Mouse (Mus musculus) hindbrain, embryonic 11.5 days (tissue): ENCODE measurements around the gene Lgals8. TPM values are rescaled to one million over a fixed set of nuclear protein-coding genes. Genes with fewer than 3 reads are reported as not detected.

Source experiments
- ATAC-seq: fragments of 200-750 bp; cut with Nextera tagmentation; 2 replicates; pipeline ENCODE4 v1.8.0; 2017; ENCODE audit warnings: mild to moderate bottlenecking, moderate TSS enrichment, moderate library complexity; ENCODE audit not compliant: low FRiP score
- DNase-seq: peaks from one replicate; pipeline ENCODE4 v3.0.0-alpha.2; 2015; ENCODE audit warnings: low spot score
- H3K27ac ChIP-seq: fragments of 300-500 bp; sonication (generic); 2 replicates; pipeline ENCODE4 v1.5.1; 2014; ENCODE audit warnings: mild to moderate bottlenecking, low read depth, low read length
- H3K27me3 ChIP-seq: fragments of 300-500 bp; sonication (generic); 2 replicates; pipeline ENCODE4 v1.6.1; 2014; ENCODE audit warnings: mild to moderate bottlenecking, low read length, moderate library complexity, mixed read lengths; ENCODE audit not compliant: control insufficient read depth, insufficient read depth
- H3K36me3 ChIP-seq: fragments of 300-500 bp; sonication (generic); 2 replicates; pipeline ENCODE4 v1.6.1; 2014; ENCODE audit warnings: mild to moderate bottlenecking, low read length, moderate library complexity, mixed read lengths; ENCODE audit not compliant: control insufficient read depth, insufficient read depth
- H3K4me1 ChIP-seq: fragments of 300-500 bp; sonication (generic); replicated peaks from 2 replicates; pipeline ENCODE4 v1.6.1; 2014; ENCODE audit warnings: low read length, mixed read lengths; ENCODE audit not compliant: control insufficient read depth, insufficient read depth
- H3K4me2 ChIP-seq: fragments of 300-500 bp; sonication (generic); replicated peaks from 2 replicates; pipeline ENCODE4 v1.6.1; 2014; ENCODE audit warnings: mild to moderate bottlenecking, low read depth, low read length
- H3K4me3 ChIP-seq: fragments of 300-500 bp; sonication (generic); 2 replicates; pipeline ENCODE4 v1.5.1; 2014; ENCODE audit warnings: low read depth, low read length
- H3K9ac ChIP-seq: fragments of 300-500 bp; sonication (generic); 2 replicates; pipeline ENCODE4 v1.6.1; 2014; ENCODE audit warnings: low read depth, low read length
- H3K9me3 ChIP-seq: fragments of 300-500 bp; sonication (generic); 2 replicates; pipeline ENCODE4 v1.6.1; 2016; ENCODE audit warnings: low read length; ENCODE audit not compliant: control insufficient read depth
- WGBS: fragments of 180-500 bp; shearing (Covaris S2); extraction: QIAGEN DNeasy Blood & Tissue Kit; methylation state at CpG from one replicate; pipeline ENCODE4 v1.1.7; 2014; 5-methylcytosine and 5-hydroxymethylcytosine counted together
- polyA plus RNA-seq: library from polyadenylated mRNA; unstranded; fragments of >200 nt; fragmentation: Nextera tagmentation; extraction: Ambion mirVana; gene quantifications from 2 replicates; pipeline ENCODE4 v1.2.1, GENCODE M21; 2014

Lgals8 gene
- polyA plus RNA-seq, 1 experiment from 2014 or later: 12.2 TPM

GRCm38 (mm10) chr13:12453150-12453549, 11.6 kb downstream of the Lgals8 start:
- no peaks in the 10 kb centered on the region for H3K27me3 ChIP-seq
- no peaks in the 10 kb centered on the region for H3K36me3 ChIP-seq
- DNase-seq: no peak
- no peak overlapping the region for H3K9ac ChIP-seq
- WGBS: 90% methylated on average over 14 of the region's 14 CpGs
- H3K27ac ChIP-seq: no peak overlapping the region
- H3K9me3 ChIP-seq: no peaks in the 10 kb centered on the region
- H3K4me1 ChIP-seq: no peaks in the 10 kb centered on the region
- H3K4me2 ChIP-seq: no peak overlapping the region
- no peak overlapping the region for H3K4me3 ChIP-seq
- no peak for ATAC-seq

- Histone ChIP-seq H3K36me3 (0 out of 2 replicates have a peak, but pooled peaks cover 3% of the 10 kb centered on the region), H3K27me3 (no peaks in the 10 kb centered on the region), H3K9ac (no peak overlapping the region), H3K4me3 (no peak overlapping the region), H3K4me1 (no peaks in the 10 kb centered on the region), H3K4me2 (no peak overlapping the region), H3K27ac (no peak overlapping the region), H3K9me3 (no peaks in the 10 kb centered on the region)
- ATAC-seq: no peak
- no peak for DNase-seq
- WGBS: 85% methylated on average over 2 of the region's 2 CpGs
These were observed 22.6 kb downstream of the Lgals8 start for GRCm38 (mm10) chr13:12442008-12442587.

GRCm38 (mm10) chr13:12440813-12441212, 23.9 kb downstream of the Lgals8 start:
- WGBS: 90% methylated on average over 6 of the region's 6 CpGs
- H3K36me3 ChIP-seq: 0 out of 2 replicates have a peak, but pooled peaks cover 5% of the 10 kb centered on the region
- ATAC-seq: no peak

GRCm38 (mm10) chr13:12439586-12439985, 25.2 kb downstream of the Lgals8 start:
- H3K4me3 ChIP-seq: no peak overlapping the region
- ATAC-seq (no peak), DNase-seq (no peak)
- 0 out of 2 replicates have a peak, but pooled peaks cover 5% of the 10 kb centered on the region for H3K36me3 ChIP-seq
- no peaks in the 10 kb centered on the region for H3K9me3 ChIP-seq
- 92% methylated on average over 3 of the region's 3 CpGs for WGBS
- no peaks in the 10 kb centered on the region for H3K27me3 ChIP-seq
- H3K4me2 ChIP-seq: no peak overlapping the region
- no peak overlapping the region for H3K9ac ChIP-seq
- H3K4me1 ChIP-seq: no peaks in the 10 kb centered on the region
- no peak overlapping the region for H3K27ac ChIP-seq

More at GRCm38 (mm10) chr13:12440813-12441212, 23.9 kb downstream of the Lgals8 start:
- H3K9me3 ChIP-seq: no peaks in the 10 kb centered on the region
- no peak overlapping the region for H3K4me3 ChIP-seq
- H3K9ac ChIP-seq: no peak overlapping the region
- no peak for DNase-seq
- H3K27ac ChIP-seq: no peak overlapping the region
- no peak overlapping the region for H3K4me2 ChIP-seq
- H3K27me3 ChIP-seq: no peaks in the 10 kb centered on the region
- H3K4me1 ChIP-seq: no peaks in the 10 kb centered on the region

GRCm38 (mm10) chr13:12433843-12434242, 30.9 kb downstream of the Lgals8 start:
- Histone ChIP-seq H3K27me3 (no peaks in the 10 kb centered on the region), H3K27ac (no peak overlapping the region), H3K4me1 (no peaks in the 10 kb centered on the region), H3K9me3 (no peaks in the 10 kb centered on the region), H3K4me2 (no peak overlapping the region), H3K36me3 (peaks cover 14% of the 10 kb centered on the region; the same call in 1 of the 2 replicates), H3K4me3 (no peak overlapping the region), H3K9ac (no peak overlapping the region)
- DNase-seq (no peak), ATAC-seq (no peak)
- 86% methylated on average over 5 of the region's 5 CpGs for WGBS

- Histone ChIP-seq H3K27ac (no peak overlapping the region), H3K4me3 (no peak overlapping the region), H3K36me3 (peaks cover 6% of the 10 kb centered on the region; the same call in 1 of the 2 replicates), H3K27me3 (no peaks in the 10 kb centered on the region), H3K9ac (no peak overlapping the region), H3K9me3 (no peaks in the 10 kb centered on the region), H3K4me1 (no peaks in the 10 kb centered on the region), H3K4me2 (no peak overlapping the region)
- ATAC-seq (no peak), DNase-seq (no peak)
- 97% methylated on average over 13 of the region's 13 CpGs for WGBS
These were observed 36.2 kb downstream of the Lgals8 start for GRCm38 (mm10) chr13:12428556-12428955.

GRCm38 (mm10) chr13:12420596-12420995, 44.1 kb downstream of the Lgals8 start:
- peaks cover 3% of the 10 kb centered on the region; the same call in 1 of the 2 replicates for H3K36me3 ChIP-seq
- H3K9ac ChIP-seq: no peak overlapping the region
- no peak overlapping the region for H3K4me2 ChIP-seq
- H3K27ac ChIP-seq: no peak overlapping the region
- H3K4me1 ChIP-seq: no peaks in the 10 kb centered on the region
- no peak overlapping the region for H3K4me3 ChIP-seq
- WGBS: 92% methylated on average over 9 of the region's 9 CpGs
- no peak for DNase-seq
- no peaks in the 10 kb centered on the region for H3K9me3 ChIP-seq
- no peaks in the 10 kb centered on the region for H3K27me3 ChIP-seq
- ATAC-seq: no peak

GRCm38 (mm10) chr13:12412016-12412415, 52.7 kb downstream of the Lgals8 start:
- Histone ChIP-seq H3K9ac (no peak overlapping the region), H3K4me2 (no peak overlapping the region), H3K36me3 (peaks cover 4% of the 10 kb centered on the region; the same call in 1 of the 2 replicates), H3K27me3 (no peaks in the 10 kb centered on the region), H3K27ac (no peak overlapping the region), H3K4me3 (no peak overlapping the region), H3K4me1 (no peaks in the 10 kb centered on the region), H3K9me3 (no peaks in the 10 kb centered on the region)
- no peak for DNase-seq
- ATAC-seq: no peak
- WGBS: 92% methylated on average over 8 of the region's 8 CpGs

GRCm38 (mm10) chr13:12408343-12409066, 56.2 kb downstream of the Lgals8 start:
- no peak overlapping the region for H3K4me2 ChIP-seq
- ATAC-seq (no peak), DNase-seq (no peak)
- H3K9me3 ChIP-seq: no peaks in the 10 kb centered on the region
- H3K27me3 ChIP-seq: no peaks in the 10 kb centered on the region
- no peak overlapping the region for H3K9ac ChIP-seq
- H3K4me1 ChIP-seq: no peaks in the 10 kb centered on the region
- no peak overlapping the region for H3K27ac ChIP-seq
- H3K4me3 ChIP-seq: no peak overlapping the region
- 90% methylated on average over 9 of the region's 9 CpGs for WGBS
- H3K36me3 ChIP-seq: 0 out of 2 replicates have a peak, but pooled peaks cover 5% of the 10 kb centered on the region
